Mouse (Mus musculus): Measurements from ENCODE around the gene Myrf.

DNA sequence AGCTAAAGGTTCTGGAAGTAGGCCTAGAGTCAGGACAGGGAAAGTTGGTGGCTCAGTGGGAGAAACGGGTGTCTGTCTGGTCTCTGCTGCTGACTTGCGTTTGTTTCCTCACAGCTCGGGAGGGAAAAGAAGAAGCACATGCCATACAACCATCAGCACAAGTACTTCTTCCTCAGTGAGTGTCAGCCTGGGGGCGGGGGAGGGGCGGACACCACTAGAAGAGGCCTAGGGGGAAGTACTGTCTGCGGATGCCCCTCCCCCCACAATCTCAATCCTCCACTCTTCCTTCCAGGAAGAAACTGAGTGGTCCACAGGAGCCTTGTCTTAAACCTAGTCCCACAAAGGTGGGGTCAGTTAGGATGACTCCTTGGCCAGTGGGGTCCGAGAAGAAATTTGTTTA lies 49.2 kb downstream of the Myrf start:
- TF ChIP-seq POLR2A (IDR thresholded peaks at IDR 0.05; ENCODE audit: borderline replicate concordance, extremely low read depth, insufficient read depth, insufficient read length, poor library complexity, severe bottlenecking) (no peak), CTCF (IDR thresholded peaks at IDR 0.05; ENCODE audit: borderline replicate concordance, extremely low read depth, insufficient read depth, insufficient read length) (no peak)
